Mouse (Mus musculus): ENCODE measurements around the gene Nlgn1.

GRCm38 (mm10) chr3:25916535-25916934 is 415.7 kb downstream of the Nlgn1 start:
- TF ChIP-seq CTCF (IDR thresholded peaks at IDR 0.05; ENCODE audit: low read depth) = no peak
- no peak for TF ChIP-seq EP300 (IDR thresholded peaks at IDR 0.05; ENCODE audit: low read depth)

Measured in liver, embryonic 14.5 days (tissue).